Mouse (Mus musculus): Measurements from ENCODE around the gene Vmn2r33.
"Not testable (repeated sequence)": the region's sequence is repeated elsewhere in the genome, so short reads cannot be mapped to it uniquely, and the experiment has no call there.

Vmn2r33 gene

DNA sequence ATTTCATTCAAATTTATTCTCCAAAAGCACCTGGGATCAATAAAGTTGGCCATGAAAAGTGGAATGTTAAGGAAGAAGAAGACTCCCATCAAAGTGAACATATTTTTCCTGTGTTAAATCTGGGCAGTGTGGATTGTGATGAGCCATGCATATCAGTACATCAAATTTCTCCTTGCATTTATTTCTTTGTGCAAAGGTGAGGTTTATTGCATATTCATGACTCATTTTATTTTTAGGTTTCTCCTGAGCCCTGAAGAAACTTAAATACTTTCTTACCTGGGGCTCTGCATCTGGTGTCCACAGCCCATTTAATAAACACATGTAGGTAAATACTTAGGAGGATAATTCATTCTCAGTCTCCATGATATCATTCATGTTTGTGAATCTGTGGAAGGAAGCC, at the start of gene Vmn2r33:
TSS of gene Vmn2r33 (minus strand) at position 101 of the 400 bp plus-strand sequence.
- CTCF ChIA-PET: not testable (repeated sequence)

More for the DNA sequence above, at the start of gene Vmn2r33:
- POLR2A ChIA-PET: not testable (repeated sequence)
